Mouse (Mus musculus) liver, adult 2 months (tissue): ENCODE measurements around the gene Ppfia3.

Experiments used
- CTCF ChIP-seq: fragments of 200-500 bp; IDR thresholded peaks from 2 replicates; pipeline ENCODE4 v1.5.1; 2011; ENCODE audit warnings: low read depth, low read length, control low read depth
- POLR2A ChIP-seq: fragments of 200-500 bp; IDR thresholded peaks from 2 replicates; pipeline ENCODE4 v1.6.1; 2011; ENCODE audit warnings: low read length, control low read depth; ENCODE audit not compliant: insufficient read depth; ENCODE audit errors: extremely low read depth

DNA sequence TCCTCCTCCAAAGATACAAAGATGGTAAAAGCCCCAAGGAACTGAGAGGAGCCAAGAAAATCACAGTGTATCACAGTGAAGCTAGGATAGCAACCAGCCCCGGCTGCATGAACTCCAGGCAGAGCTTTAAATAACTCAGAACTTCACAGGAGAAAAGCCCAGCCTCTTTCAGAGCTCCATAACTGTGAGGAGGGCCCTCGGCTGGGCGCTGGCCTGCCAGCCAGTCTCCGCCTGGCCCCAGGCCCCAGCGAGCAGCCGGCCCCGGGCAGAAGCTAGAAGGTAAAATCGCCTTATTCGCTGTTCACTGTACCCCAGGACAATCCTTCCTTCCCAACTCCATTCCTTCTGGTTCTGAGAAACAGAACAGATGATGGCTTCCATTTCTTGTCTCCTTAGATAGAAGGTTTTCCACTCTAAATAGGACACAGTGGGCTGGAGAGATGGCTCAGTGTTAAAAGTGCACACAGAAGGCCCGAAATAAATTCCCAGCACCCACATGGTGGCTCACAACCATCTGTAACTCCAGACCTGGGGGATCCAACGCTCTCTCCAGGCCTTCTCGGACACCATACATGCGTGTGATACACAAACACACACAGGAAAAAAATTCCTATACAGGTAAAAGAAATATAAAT lies 37.9 kb downstream of the Ppfia3 start:
- no peak for TF ChIP-seq CTCF
- no peak for TF ChIP-seq POLR2A
